Mouse (Mus musculus) cerebellum, adult 2 months (tissue): ENCODE results near the gene Ly75.

ENCODE experiments used
- CTCF ChIP-seq: fragments of 200-500 bp; IDR thresholded peaks from 2 replicates; pipeline ENCODE4 v1.5.1; 2011; ENCODE audit warnings: low read depth, mild to moderate bottlenecking, control low read depth, low read length, moderate library complexity, borderline replicate concordance; ENCODE audit not compliant: insufficient read depth
- POLR2A ChIP-seq: fragments of 200-500 bp; IDR thresholded peaks from 2 replicates; pipeline ENCODE4 v1.6.1; 2011; ENCODE audit warnings: low read length, control low read depth, borderline replicate concordance; ENCODE audit not compliant: insufficient read depth

DNA sequence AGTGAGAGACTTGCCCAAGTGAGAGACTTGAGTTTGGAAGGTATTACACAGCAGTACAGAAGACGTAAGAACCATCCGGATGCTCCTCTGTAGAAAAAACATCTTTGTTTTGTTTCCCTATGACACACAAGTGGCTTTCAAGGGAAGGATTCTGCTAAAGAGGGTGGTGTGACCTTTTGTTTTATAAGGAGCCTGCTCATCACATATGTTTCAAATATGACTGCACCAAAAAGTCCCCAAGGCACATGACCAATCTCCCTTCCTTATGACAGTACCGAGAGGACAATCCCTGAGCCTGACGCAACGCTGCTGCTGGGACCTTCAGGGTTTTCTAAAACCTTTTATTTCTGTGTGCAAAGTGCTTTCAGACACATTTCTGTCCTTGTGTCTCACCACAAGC lies 12.9 kb downstream of the Ly75 start:
- no peak for TF ChIP-seq POLR2A
- TF ChIP-seq CTCF, result no peak
